Mouse (Mus musculus): ENCODE data around the gene 1700029P11Rik.

The 1700029P11Rik gene

DNA sequence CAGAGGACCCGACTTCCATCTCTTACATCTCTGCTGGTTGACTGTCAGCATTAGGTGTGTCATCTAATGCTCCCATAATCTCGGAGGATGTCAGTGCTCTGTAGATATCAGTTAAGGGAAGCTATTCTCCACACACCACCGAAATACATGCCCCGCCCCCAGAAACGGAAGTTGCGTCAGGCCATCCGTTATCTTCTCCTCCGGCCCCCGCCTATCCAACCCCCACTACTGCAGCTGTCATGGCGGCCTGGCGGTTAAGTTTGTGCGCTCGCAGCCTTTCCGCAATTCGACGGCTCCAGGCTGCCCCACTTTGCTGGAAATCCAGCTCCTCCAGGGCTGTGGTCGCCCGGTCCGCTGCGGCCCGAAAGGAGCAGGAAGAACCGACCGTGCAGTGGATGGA, at the start of gene 1700029P11Rik:
TSS of gene 1700029P11Rik (plus strand) at position 220 of the 400 bp plus-strand sequence.
- no peak for DNase-seq

DNA sequence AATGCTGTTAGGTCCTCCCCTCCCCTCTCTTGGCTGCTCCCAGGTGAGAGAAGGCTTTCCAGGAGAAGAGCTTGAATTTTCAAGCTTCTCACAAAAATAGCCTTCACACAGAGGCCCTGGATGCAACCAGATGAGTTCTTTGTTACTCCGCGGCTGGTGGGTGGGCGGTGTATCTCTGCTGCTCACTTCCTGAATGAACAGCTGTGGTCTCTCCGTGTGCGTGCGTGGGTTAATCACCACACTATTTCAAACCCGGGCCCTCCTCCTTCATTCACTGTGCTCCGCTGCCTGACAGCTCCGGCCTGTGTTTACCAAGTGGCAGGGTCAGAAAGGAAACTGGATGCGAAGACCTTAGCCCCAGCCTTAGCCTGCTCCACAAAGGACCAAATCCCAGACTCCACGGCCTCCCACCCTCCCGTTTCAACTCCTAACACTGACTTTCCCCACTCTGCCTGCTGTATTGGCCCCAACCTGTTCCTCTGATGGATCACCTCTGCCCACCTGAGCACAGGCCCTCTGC, 47.3 kb upstream of the 1700029P11Rik start:
- DNase-seq, result peak; percentile 38 to 48

DNA sequence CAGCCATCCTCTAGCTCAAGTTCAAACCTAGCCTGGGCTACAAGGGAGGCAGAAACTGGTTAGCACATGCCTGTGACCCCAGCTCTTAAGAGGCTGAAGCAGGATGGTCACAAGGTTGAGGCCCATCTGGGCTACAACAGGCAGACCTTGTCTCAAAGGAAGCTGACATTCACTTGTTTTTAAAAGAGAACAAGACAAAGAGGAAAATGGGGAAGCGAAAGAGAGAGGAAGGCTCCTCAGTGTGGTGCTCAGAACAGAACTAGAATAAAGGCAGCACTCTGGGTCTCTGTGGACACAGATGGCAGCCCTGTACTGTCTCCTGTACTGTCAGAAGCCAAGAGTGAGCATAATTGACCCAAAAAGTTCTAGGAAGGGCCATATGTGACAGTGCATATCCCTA, 46.4 kb upstream of the 1700029P11Rik start:
- peak in 1 of 2 experiments; percentile 35 for DNase-seq

DNA sequence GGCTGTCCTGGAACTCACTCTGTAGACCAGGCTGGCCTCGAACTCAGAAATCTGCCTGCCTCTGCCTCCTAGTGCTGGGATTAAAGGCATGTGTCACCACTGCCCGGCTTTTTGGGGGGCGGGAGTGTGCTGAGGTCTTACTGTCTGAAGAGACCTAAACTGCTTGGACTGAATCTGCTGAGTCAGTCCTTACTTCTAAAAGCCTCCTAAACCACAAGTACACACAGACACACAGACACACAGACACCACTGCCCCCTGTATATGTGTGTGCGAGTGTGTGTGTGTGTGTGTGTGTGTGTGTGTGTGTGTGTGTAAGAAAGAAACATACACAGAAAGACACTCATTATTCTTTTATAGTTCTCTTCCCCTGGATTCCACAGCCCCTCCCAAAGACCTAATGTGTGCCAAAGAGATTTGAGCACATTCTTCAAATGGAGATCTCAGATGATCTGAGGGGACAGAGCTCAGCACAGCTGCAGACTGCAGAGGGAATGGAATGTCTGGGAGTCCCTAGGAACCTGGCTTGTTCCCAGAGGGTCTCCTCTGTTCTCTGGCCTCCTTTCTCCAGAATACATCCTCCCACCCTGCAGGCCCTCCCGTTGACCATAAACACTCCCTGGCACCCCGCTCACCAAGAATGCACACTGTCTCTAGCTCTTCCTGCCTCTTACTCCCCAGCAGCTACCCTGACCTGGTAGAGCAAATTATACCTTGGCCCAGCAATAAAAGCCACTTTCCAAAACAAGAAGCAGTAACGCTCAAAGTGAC, 44.3 kb upstream of the 1700029P11Rik start:
- DNase-seq, result no peak

GRCm38 (mm10) chr15:81936679-81937078, 43.7 kb upstream of the 1700029P11Rik start, which contains the start of gene Csdc2:
TSS of gene Csdc2 (plus strand) at chr15:81936759.
- no peak for DNase-seq

DNA sequence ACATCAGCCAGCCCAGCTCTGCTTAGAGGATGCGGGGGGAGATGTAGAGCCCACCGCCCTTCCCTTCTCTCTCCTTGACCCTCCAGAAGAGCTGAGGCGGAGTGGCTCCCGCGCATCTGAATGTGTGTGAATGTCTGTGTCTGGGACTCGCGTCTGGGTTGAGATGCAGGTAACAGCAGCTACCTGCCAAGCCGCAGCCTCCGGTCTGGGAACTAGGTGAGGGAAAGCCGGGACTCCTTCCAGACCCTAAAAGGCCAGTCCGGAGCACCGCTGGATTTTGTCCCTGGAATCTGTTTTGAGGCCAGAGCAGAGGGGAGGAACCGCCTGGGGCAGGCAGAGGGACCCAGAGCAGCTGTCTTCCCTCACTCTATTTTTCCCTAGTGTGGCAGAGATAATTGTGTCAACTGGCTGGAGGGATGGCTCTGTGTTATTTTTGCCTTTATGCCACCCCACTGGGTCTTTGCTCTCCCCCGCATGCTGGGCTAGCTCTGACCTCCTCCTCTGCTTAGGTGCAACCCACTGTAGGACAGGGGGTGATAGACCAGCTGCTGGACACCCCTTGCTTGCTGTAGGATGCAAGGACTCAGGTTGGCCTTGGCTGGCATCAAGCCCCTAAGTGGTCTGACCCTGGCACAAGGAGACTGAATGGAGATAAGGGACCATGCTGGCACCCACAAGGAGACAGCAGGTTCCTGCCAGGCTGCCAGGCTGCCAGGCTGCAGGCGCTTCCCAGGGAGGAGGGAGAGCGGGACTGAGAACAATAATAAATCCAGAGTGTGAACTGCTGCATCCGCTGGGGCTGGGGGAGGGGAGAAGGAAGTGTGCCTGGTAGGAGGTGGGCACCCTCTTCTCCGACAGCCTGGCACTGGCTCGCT, 43.0 kb upstream of the 1700029P11Rik start:
- no peak for DNase-seq

DNA sequence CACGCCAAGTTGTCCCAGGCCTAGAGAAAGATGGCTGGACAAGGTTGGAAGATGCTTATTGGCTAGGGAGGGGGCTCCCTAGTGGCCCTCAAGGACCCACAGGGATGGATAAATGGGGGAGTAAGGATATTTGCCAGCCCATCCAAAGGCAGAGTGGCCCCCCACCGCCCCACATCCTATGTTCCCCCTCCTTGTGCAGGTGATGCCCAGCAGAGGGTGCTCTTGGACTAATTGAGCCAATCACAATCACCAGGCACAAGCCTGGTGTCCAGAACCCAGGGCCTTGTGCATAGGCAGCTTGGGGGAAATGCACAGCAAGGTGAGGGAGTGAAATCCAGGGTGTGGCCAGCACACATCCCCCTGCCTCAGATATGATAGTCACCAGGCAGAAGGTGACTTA, 42.1 kb upstream of the 1700029P11Rik start:
- peak in 1 of 2 experiments; percentile 56 for DNase-seq

DNA sequence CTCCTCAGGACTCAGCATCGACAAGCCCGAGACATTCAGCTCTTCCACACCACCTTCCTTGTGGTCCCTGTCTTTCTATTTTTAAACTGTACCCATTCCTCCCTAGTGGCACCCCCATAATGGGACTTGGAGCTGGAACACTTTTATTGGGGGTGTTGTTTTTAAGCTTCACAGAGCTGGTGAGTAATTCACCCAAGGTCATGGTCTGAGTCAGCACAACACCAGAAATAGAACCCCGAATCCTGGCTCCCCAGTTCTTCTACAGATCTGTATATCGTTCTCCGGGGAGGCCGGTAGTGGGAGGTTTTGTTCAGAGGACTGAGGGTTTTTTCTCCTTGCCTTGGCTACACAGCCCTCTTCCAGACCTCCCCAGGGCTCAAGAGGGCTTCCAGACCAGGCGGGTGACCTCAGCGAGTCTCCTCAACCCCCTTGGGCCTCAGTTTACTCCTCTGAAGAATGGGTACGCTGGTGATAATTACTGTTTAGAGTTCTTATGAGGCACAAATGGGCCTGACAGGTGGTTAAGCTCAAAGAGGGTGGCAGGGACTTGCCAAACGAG, 41.1 kb upstream of the 1700029P11Rik start:
- no peak for DNase-seq

GRCm38 (mm10) chr15:81939774-81940173, 40.6 kb upstream of the 1700029P11Rik start:
- no peak for DNase-seq

- DNase-seq, result no peak
These were observed 40.1 kb upstream of the 1700029P11Rik start for GRCm38 (mm10) chr15:81940219-81940618.

GRCm38 (mm10) chr15:81941010-81941409, 39.3 kb upstream of the 1700029P11Rik start:
- no peak for DNase-seq

GRCm38 (mm10) chr15:81943176-81943749, 37.1 kb upstream of the 1700029P11Rik start:
- no peak for DNase-seq

GRCm38 (mm10) chr15:81949076-81949475, 31.3 kb upstream of the 1700029P11Rik start:
- DNase-seq, result no peak

GRCm38 (mm10) chr15:81949476-81950131, 30.7 kb upstream of the 1700029P11Rik start:
- no peak for DNase-seq

DNA sequence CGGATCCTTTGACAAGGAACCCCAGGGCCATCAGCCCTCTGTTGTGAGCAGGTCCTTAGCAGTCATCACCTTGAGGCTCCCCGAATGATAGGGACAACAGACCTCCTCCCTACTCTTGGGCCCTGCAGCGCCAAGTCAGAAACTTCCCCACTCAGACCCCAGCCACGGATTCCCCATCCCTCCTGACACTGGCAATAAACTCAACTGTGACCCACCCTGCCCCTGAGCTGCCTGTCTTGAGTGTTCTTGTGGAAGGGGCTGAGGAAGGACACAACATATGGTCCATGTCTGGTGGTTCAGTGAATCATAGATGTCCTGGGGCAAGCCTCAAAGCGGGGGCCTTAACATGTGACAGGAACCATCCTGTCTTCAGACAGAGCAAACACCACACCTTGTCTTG, 29.6 kb upstream of the 1700029P11Rik start:
- DNase-seq, result no peak

DNA sequence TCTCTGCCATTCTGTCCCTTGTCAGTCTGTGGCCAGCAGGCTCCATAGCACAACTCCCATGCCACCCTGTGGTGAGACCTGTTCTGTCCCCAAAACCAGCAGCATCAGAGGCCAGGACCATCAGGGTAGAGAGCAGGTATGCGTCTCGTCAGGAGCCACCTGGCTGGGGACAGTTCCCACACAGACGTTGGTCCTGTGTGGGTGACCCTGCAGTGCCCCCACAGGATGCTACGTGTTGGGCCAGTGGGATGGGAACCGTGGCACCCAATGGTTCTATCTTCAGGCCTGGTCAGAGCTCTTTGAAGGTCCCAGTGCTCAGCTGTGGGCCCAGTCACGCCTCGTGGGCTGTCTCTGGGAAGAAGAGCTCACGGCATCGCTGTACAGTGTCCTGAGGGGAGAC, 29.2 kb upstream of the 1700029P11Rik start:
- no peak for DNase-seq

- DNase-seq, result no peak
These were observed 28.0 kb upstream of the 1700029P11Rik start for GRCm38 (mm10) chr15:81952310-81952709.

DNA sequence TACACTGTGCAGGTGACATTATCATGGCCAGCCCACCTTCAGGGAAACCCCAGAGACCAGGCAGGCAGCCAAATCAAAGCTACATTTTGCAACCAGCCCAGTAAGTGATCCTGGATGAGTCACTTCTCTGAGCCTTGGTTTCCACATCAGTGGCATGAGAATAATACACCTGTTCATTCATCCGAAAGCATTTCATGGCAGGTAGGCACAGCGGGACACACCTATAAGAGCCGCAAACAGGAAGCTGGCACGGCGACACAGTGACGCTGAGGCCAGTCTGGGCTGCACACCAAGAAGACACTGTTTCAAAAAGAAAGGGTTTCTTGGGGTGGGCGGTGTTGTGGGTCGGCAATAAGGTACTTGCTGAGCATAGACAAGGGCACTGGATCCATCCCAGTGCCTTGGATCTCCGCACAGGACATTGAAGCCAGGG, 26.2 kb upstream of the 1700029P11Rik start:
- DNase-seq, result no peak

GRCm38 (mm10) chr15:81954716-81955115, 25.6 kb upstream of the 1700029P11Rik start:
- DNase-seq, result no peak

DNA sequence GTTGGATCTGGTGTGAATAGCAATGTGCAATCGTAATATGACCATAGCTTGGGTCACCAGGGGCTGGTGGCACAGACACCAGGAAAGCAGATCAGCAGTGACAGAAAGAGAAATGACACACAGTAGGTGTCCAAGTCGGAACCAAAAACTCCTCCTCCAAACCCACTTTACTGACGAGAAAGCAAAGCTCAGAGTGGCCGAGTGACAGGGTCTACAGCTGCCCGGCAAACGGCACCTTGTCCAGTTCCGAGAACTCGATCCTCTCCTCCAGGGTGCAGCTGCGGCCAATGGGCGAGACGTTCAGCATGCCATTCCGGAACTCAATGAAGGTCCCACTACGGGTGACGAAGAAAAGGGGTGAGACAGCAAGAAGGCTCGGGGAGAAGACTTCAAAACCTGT, 24.9 kb upstream of the 1700029P11Rik start:
- DNase-seq, result no peak

DNA sequence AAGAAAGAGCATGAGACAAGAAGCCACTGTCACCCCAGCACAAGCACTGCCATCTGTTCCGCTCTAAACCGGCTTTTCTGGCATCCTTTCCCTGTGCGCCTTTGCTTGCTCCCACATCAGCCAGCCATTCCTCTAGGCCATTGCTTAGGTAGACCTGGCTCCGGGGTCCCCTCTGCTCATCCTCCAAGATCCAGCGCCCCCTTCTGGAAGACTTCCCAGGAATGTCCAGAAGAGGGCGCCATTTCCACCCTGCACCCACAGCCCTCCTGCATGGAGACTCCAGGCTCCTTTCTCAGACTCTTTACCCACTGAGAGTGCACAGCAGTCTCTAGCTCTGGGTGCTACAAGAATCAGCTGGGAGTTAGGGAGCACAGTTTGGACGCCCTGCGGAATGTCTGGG, 23.9 kb upstream of the 1700029P11Rik start:
- peak in 1 of 2 experiments; percentile 56 for DNase-seq

- DNase-seq, result no peak
These were observed 22.7 kb upstream of the 1700029P11Rik start for GRCm38 (mm10) chr15:81957598-81957997.

Data from spleen, adult 18-20 months (tissue).